Mouse (Mus musculus): ENCODE results near the gene Scd1. TPM values are rescaled to one million over a fixed set of nuclear protein-coding genes. Genes with fewer than 3 reads are reported as not detected.

Gene Scd1
- 100 to 1,000 TPM; 126 to 130 TPM for total RNA-seq (2021)

- intact Hi-C loops (cut with DNase I): no loop called here
- DNase-seq (ENCODE audit: extremely low spot score in 1 of 2, low spot score in 2 of 2): peak; percentile 76 to 81
Observed at GRCm38 (mm10) chr19:44407341-44408222, at the start of gene Scd1. Gene Scd1, minus strand, starts transcription at chr19:44407879.

- no peak for DNase-seq (ENCODE audit: extremely low spot score in 1 of 2, low spot score in 2 of 2)
- intact Hi-C loops (cut with DNase I): no loop called here
Observed at GRCm38 (mm10) chr19:44455356-44455755, 47.7 kb upstream of the Scd1 start.

- intact Hi-C loops (cut with DNase I): no loop called here
- no peak for DNase-seq (ENCODE audit: extremely low spot score in 1 of 2, low spot score in 2 of 2)
Observed at GRCm38 (mm10) chr19:44454862-44455261, 47.2 kb upstream of the Scd1 start.

- no peak for DNase-seq (ENCODE audit: extremely low spot score in 1 of 2, low spot score in 2 of 2)
- intact Hi-C loops (cut with DNase I): no loop called here
Observed at GRCm38 (mm10) chr19:44447927-44448326, 40.2 kb upstream of the Scd1 start.

DNA sequence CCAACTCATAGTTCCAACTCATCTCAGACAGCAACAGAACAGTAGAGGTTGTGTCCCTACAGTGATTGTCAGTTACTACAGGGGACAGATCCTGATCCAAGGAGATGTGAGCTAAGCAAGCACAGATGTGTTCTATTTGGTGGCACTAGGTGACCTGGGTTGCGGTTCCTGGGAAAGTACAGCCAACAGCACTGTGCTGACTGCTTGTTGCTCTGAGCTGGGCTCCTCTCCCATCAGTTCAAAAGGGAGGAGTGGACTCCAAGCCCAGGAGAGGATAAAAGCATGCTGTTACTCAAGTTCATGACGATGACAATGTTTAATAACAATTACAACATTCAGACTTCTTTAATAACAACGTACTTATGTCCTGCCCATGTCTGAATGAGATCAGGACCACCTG, 38.1 kb upstream of the Scd1 start:
- DNase-seq (ENCODE audit: extremely low spot score in 1 of 2, low spot score in 2 of 2): no peak
- intact Hi-C loops (cut with DNase I): no loop called here

GRCm38 (mm10) chr19:44439302-44439701, 31.6 kb upstream of the Scd1 start:
- no peak for DNase-seq (ENCODE audit: extremely low spot score in 1 of 2, low spot score in 2 of 2)
- intact Hi-C loops (cut with DNase I): no loop called here

- no peak for DNase-seq (ENCODE audit: extremely low spot score in 1 of 2, low spot score in 2 of 2)
- intact Hi-C loops (cut with DNase I): no loop called here
Observed at GRCm38 (mm10) chr19:44437975-44438374, 30.3 kb upstream of the Scd1 start.

GRCm38 (mm10) chr19:44432084-44432483, 24.4 kb upstream of the Scd1 start:
- intact Hi-C loops (cut with DNase I): no loop called here
- DNase-seq (ENCODE audit: extremely low spot score in 1 of 2, low spot score in 2 of 2): no peak

- intact Hi-C loops (cut with DNase I): no loop called here
- no peak for DNase-seq (ENCODE audit: extremely low spot score in 1 of 2, low spot score in 2 of 2)
Observed at GRCm38 (mm10) chr19:44427721-44428120, 20.0 kb upstream of the Scd1 start.

- intact Hi-C loops (cut with DNase I): no loop called here
- DNase-seq (ENCODE audit: extremely low spot score in 1 of 2, low spot score in 2 of 2): no peak
Observed at GRCm38 (mm10) chr19:44422051-44422631, 14.5 kb upstream of the Scd1 start.

- intact Hi-C loops (cut with DNase I): loop anchor here (5.0 to 10.0 kb wide), 4 partner anchors 47 to 257 kb away; partner anchors contain the start of gene Pkd2l1
- no peak for DNase-seq (ENCODE audit: extremely low spot score in 1 of 2, low spot score in 2 of 2)
Observed at GRCm38 (mm10) chr19:44419530-44419929, 11.9 kb upstream of the Scd1 start.

DNA sequence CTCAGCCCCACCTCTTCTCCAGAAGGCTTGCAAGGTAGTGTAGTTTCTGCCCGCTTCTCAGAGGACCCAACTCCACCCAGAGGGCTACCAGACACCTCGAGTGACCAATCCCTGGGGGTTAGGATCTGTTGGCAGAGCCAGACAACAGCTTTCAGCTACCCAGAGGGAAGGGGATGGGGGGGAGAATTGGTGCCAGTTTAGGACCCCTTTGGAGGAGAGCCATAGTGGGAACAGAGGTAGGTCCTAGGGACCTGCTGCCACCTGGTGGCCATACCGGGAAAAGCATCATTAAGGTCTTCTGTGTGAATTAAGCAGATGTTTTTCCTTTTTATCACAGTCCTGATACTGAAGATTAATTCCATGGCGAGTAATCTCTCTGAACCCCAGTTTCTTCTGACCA, 11.3 kb upstream of the Scd1 start:
- peak; percentile 50 to 55 for DNase-seq (ENCODE audit: extremely low spot score in 1 of 2, low spot score in 2 of 2)

GRCm38 (mm10) chr19:44418544-44418943, 10.9 kb upstream of the Scd1 start:
- intact Hi-C loops (cut with DNase I): loop anchor here (5.0 to 10.0 kb wide), 4 partner anchors 46 to 256 kb away; partner anchors contain the start of gene Pkd2l1
- DNase-seq (ENCODE audit: extremely low spot score in 1 of 2, low spot score in 2 of 2): no peak

More for the DNA sequence above, 11.3 kb upstream of the Scd1 start:
- intact Hi-C loops (cut with DNase I): loop anchor here (5.0 to 10.0 kb wide), 4 partner anchors 47 to 257 kb away; partner anchors contain the start of gene Pkd2l1

DNA sequence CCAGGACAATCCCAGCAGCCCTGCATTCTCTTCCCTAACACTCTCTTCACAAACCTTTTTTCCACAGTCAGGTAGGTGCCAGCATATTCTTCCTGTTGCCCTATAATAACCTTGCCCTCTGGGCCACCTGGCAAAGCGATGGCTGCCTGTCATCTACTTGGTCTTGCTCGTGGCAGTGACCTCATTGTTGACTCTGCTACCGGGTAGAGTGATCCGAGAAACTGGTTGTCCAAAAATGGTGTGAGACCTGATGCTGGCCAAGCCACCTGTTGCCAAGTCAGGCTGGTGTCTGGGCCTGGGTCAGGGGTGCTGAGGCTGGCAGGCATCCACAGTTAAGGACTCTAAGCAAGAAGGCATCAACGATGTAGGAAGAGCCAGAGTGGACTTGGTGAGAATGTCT, 10.4 kb upstream of the Scd1 start:
- no peak for DNase-seq (ENCODE audit: extremely low spot score in 1 of 2, low spot score in 2 of 2)
- intact Hi-C loops (cut with DNase I): loop anchor here (5.0 to 10.0 kb wide), 4 partner anchors 46 to 256 kb away; partner anchors contain the start of gene Pkd2l1

DNA sequence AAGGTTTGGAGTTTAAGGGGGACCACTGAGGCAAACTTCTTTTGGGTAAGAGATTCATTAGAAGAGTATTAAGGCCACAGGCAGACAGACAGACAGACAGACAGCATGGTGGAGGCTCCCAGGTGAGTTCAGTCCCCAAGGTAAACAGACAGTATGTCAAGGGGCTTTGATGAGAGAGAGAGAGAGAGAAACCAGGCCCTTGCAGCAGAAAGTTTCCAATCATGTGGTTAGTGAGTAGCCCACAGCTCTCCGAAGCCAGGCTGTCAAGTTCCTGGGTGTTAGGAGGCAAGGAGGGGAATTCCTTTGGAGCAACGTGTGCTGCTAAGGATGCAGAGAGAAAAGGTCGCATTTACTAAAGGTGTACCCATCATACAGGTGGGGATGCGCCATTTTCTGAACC, 9.8 kb upstream of the Scd1 start:
- intact Hi-C loops (cut with DNase I): loop anchor here (5.0 to 10.0 kb wide), 4 partner anchors 45 to 255 kb away; partner anchors contain the start of gene Pkd2l1

DNA sequence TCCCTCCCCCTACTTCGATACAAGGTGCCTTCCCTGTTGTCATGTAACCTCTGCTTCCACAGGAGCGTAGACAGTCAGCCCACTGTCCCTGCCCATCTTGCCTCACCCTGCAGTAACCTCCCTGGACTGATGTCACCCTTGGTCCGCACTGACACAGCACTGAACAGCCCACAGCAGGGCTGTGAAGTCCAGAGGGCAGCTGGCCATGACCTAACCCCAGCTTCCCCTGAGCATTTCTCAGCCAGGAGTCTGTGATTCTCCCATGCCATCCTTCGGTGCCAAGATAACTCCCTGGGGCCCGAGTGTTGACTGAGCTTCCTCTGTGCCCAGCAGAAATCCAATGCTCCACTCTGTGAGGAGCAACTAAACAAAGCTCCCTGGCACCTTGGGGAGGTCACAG, 8.6 kb upstream of the Scd1 start:
- intact Hi-C loops (cut with DNase I): loop anchor here (5.0 to 10.0 kb wide), 4 partner anchors 44 to 254 kb away; partner anchors contain the start of gene Pkd2l1
- no peak for DNase-seq (ENCODE audit: extremely low spot score in 1 of 2, low spot score in 2 of 2)

More for the DNA sequence above, 9.8 kb upstream of the Scd1 start:
- no peak for DNase-seq (ENCODE audit: extremely low spot score in 1 of 2, low spot score in 2 of 2)

- intact Hi-C loops (cut with DNase I): loop anchor here (5.0 to 10.0 kb wide), 4 partner anchors 43 to 253 kb away; partner anchors contain the start of gene Pkd2l1
- no peak for DNase-seq (ENCODE audit: extremely low spot score in 1 of 2, low spot score in 2 of 2)
Observed at GRCm38 (mm10) chr19:44415464-44415863, 7.8 kb upstream of the Scd1 start.

DNA sequence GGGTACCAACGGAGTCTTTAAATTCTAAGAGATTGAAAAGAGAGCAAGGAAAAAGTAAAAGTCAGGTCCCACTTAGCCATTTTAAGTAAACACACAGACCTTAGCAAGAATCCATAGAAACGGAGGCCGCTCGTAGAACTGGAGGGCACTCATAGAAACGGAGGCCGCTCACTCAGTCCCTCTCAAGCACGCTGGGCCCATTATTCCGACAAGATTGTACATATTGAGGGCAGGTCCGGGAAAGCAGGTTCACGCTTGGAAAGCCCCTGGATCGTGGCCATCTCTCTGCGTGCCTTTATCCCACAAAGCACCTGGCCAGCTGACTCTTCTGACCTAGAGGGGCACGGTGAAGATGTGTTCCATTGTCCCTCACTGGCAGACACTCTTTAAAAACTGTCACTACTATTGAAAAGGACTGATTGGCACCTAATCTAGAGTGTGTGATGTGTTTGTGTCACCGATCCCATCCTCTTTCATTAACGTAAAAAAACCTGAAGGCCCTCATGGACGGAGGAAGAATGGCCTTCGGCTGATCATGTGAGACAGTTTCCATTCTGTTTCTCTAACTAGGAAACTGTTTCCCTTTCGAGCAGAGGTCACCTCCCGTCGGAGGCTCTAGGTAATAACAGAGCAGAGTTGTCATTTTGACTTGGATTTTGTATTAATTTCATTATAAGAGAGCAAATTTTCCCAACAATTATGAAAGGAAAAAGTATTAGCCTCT, 2.8 kb upstream of the Scd1 start:
- no peak for DNase-seq (ENCODE audit: extremely low spot score in 1 of 2, low spot score in 2 of 2)
- intact Hi-C loops (cut with DNase I): loop anchor here (10.0 kb wide), 1 partner anchor 216 kb away; the partner anchor contains the start of gene Pkd2l1

DNA sequence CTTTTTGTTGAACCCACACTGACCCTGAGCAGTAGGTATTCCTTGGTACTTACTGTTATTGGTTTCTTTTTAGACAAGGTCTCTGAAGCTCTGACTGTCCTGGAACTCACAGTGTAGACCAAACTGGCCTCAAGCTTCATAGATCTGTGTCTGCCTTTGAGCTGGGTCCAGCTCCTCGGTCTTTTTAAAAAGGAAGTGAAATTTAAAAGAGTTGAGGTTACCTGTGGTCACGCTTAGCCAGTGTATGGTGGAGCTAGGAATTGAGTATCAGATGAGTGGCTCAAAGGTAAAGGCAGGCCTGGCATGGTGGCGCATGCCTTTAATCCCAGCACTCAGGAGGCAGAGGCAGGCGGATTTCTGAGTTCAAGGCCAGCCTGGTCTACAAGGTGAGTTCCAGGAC, 916 bp upstream of the Scd1 start:
- intact Hi-C loops (cut with DNase I): no loop called here

More for the DNA sequence above, 916 bp upstream of the Scd1 start:
- DNase-seq (ENCODE audit: extremely low spot score in 1 of 2, low spot score in 2 of 2): no peak

Measured in left cerebral cortex, postnatal 10 days (tissue).